Mouse (Mus musculus) myocyte (in vitro differentiated cells): Measurements from ENCODE around the gene Eomes. TPM values are rescaled to one million over a fixed set of nuclear protein-coding genes. Genes with fewer than 3 reads are reported as not detected.

Experiments used
- H3K27me3 ChIP-seq: one replicate; pipeline ENCODE4 v1.6.1; 2011; ENCODE audit not compliant: control insufficient read depth, insufficient read depth, insufficient read length
- H3K36me3 ChIP-seq: one replicate; pipeline ENCODE4 v1.6.1; 2011; ENCODE audit not compliant: control insufficient read depth, insufficient read depth
- H3K4me2 ChIP-seq: one replicate; pipeline ENCODE4 v1.6.1; 2011; ENCODE audit warnings: low read depth, control low read depth
- H3K4me3 ChIP-seq: one replicate; pipeline ENCODE4 v1.5.1; 2011; ENCODE audit warnings: mild to moderate bottlenecking, control low read depth, moderate library complexity
- H3K79me2 ChIP-seq: one replicate; pipeline ENCODE4 v1.6.1; 2011; ENCODE audit not compliant: control insufficient read depth, insufficient read depth
- H3ac ChIP-seq: one replicate; pipeline ENCODE4 v1.6.1; 2011; ENCODE audit not compliant: control insufficient read depth, insufficient read length
- CEBPB ChIP-seq: IDR thresholded peaks from 2 replicates; pipeline ENCODE4 v1.6.1; 2011; ENCODE audit warnings: mild to moderate bottlenecking, moderate library complexity; ENCODE audit not compliant: poor library complexity, insufficient read depth, severe bottlenecking
- E2F4 ChIP-seq: IDR thresholded peaks from one replicate; pipeline ENCODE4 v1.6.1; 2011; ENCODE audit warnings: mild to moderate bottlenecking, control low read depth, moderate library complexity; ENCODE audit not compliant: insufficient read depth
- MAX ChIP-seq: IDR thresholded peaks from one replicate; pipeline ENCODE4 v1.6.1; 2011; ENCODE audit warnings: low read depth, mild to moderate bottlenecking, control low read depth
- MYOD1 ChIP-seq, 3 experiments: IDR thresholded peaks; one replicate each; pipeline ENCODE4 v1.6.1; 2011; ENCODE audit warnings: control low read depth in 2 of 3, low read depth in 2 of 3, mild to moderate bottlenecking in 2 of 3, moderate library complexity in 1 of 3; ENCODE audit not compliant: insufficient read length in 2 of 3, control insufficient read depth in 1 of 3
- MYOG ChIP-seq, 3 experiments: IDR thresholded peaks; one replicate each; pipeline ENCODE4 v1.6.1; 2011; ENCODE audit warnings: control low read depth in 2 of 3, low read depth in 2 of 3, mild to moderate bottlenecking in 2 of 3; ENCODE audit not compliant: insufficient read length in 2 of 3, control insufficient read depth in 1 of 3, insufficient read depth in 1 of 3
- POLR2A ChIP-seq: IDR thresholded peaks from one replicate; pipeline ENCODE4 v1.6.1; 2011; ENCODE audit warnings: low read depth, mild to moderate bottlenecking, control low read depth, moderate library complexity; ENCODE audit not compliant: insufficient read length
- POLR2AphosphoS2 ChIP-seq: IDR thresholded peaks from one replicate; pipeline ENCODE4 v1.6.1; 2011; ENCODE audit warnings: low read depth, control low read depth; ENCODE audit not compliant: insufficient read length
- REST ChIP-seq: IDR thresholded peaks from one replicate; pipeline ENCODE4 v1.6.1; 2011; ENCODE audit warnings: mild to moderate bottlenecking, control low read depth, moderate library complexity; ENCODE audit not compliant: insufficient read depth, insufficient read length
- SRF ChIP-seq: IDR thresholded peaks from one replicate; pipeline ENCODE4 v1.6.1; 2011; ENCODE audit warnings: low read depth; ENCODE audit not compliant: control insufficient read depth, insufficient read length
- TCF12 ChIP-seq: IDR thresholded peaks from one replicate; pipeline ENCODE4 v1.6.1; 2011; ENCODE audit warnings: mild to moderate bottlenecking, control low read depth; ENCODE audit not compliant: poor library complexity, insufficient read depth, severe bottlenecking
- TCF3 ChIP-seq: IDR thresholded peaks from one replicate; pipeline ENCODE4 v1.6.1; 2011; ENCODE audit warnings: low read depth, control low read depth; ENCODE audit not compliant: insufficient read length
- USF1 ChIP-seq: IDR thresholded peaks from one replicate; pipeline ENCODE4 v1.6.1; 2011; ENCODE audit warnings: low read depth, mild to moderate bottlenecking, control low read depth, moderate library complexity
- polyA plus RNA-seq: library from polyadenylated mRNA; unstranded; fragments of >200 nt; fragmentation: generic; extraction: Trizol; gene quantifications from one replicate; pipeline ENCODE4 v1.2.1, GENCODE M21; 2012; ENCODE audit warnings: missing spikeins

The Eomes gene
- polyA plus RNA-seq, 1 experiment: 0.04 TPM

DNA sequence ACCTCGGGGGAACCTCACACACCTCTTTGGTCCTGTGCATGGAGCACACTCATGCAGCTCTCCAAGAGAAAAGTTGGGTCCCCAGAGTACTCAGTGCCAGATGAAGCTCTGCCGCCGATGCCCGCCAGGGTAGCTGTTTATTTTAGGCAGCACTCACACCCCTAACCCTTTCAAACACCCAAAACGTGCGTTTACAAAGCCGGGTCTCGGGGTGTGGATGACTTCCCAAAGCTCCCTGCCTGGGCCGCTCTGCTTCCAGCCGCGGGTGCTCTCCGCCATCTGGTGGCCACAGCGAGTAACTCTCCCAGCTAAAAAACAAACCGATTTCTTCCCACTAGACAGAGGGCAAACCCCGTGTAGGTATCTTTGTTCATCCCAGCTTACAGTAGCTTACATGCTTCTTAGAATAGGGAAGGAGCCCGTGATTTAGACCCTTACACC lies 11.6 kb downstream of the Eomes start:
- Histone ChIP-seq H3K4me3 (peak overlapping the region; percentile 20), H3K4me2 (peak overlapping the region; percentile 86)

DNA sequence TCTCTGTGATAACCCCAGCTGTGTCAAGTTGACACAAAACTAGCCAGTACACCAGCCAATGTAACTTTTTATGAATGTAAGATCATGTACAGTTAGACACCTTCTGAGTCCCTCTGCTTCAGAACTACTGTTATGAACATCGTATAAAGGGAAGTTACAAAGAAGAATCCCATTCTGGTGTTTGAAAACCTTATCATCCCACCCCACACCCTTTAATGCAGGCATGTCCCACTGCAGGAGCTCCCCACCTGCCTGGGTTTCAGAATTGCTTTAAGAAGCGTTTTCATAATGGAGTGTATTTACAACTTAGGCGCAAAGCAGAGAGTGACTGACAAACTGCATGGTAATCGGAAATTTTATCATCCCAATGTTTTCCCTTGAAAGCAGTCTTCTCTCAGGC lies 13.2 kb downstream of the Eomes start:
- H3K79me2 ChIP-seq: no peaks in the 10 kb centered on the region
- TF ChIP-seq MAX (no peak), CEBPB (no peak), MYOG (IDR thresholded peaks at IDR 0.05; ENCODE audit: control insufficient read depth in 1 of 3, insufficient read depth in 1 of 3, insufficient read length in 2 of 3, low read depth in 2 of 3) (no peak), E2F4 (no peak), SRF (no peak), MYOD1 (IDR thresholded peaks at IDR 0.05; ENCODE audit: control insufficient read depth in 1 of 3, insufficient read length in 2 of 3, low read depth in 2 of 3) (no peak), TCF3 (no peak), TCF12 (no peak), USF1 (no peak)

More for the DNA sequence above, 11.6 kb downstream of the Eomes start:
- Histone ChIP-seq H3ac (no peak overlapping the region), H3K79me2 (no peaks in the 10 kb centered on the region), H3K36me3 (no peaks in the 10 kb centered on the region), H3K27me3 (no peaks in the 10 kb centered on the region)
- TF ChIP-seq CEBPB (no peak), MYOG (IDR thresholded peaks at IDR 0.05; ENCODE audit: control insufficient read depth in 1 of 3, insufficient read depth in 1 of 3, insufficient read length in 2 of 3, low read depth in 2 of 3) (no peak), TCF12 (no peak), E2F4 (no peak), MAX (no peak), MYOD1 (IDR thresholded peaks at IDR 0.05; ENCODE audit: control insufficient read depth in 1 of 3, insufficient read length in 2 of 3, low read depth in 2 of 3) (no peak), USF1 (no peak), SRF (no peak), POLR2AphosphoS2 (no peak), POLR2A (no peak), TCF3 (no peak), REST (no peak)

DNA sequence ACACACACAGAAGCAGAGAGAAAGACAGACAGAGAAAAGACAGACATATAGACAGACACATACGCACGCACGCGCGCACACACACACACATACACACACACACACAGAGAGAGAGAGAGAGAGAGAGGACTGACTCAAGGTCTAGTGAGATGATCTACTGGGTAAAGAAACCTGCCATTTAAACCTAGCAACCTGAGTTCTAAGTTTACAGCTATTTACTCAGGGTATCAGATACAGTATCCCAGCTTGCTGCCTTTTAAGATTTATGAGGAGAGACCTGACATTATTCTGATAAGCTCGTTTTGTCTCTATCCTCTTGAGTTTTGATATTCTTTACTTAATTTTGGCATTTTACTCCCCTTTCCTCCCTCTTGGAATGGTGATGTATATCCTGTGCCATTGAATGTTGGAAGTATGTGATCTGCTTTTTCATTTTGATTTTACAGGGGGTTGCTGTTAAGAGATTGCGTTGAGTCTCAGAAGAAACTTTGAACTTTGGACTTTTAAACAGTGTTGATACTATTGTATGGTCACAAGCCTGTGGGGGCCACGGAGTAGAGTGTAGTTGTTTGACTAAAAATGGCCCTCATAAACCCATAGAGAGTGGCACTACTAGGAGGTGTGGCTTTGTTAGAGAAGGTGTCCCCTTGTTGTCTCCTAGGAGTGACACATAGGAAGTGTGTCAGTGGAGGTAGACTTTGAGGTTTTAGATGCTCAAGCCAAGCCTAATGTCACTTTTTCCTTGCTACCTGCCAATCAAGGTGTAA lies 15.1 kb downstream of the Eomes start:
- no peaks in the 10 kb centered on the region for H3K79me2 ChIP-seq
- H3ac ChIP-seq: no peak overlapping the region
- H3K4me3 ChIP-seq: no peak overlapping the region
- H3K4me2 ChIP-seq: no peak overlapping the region
- H3K27me3 ChIP-seq: no peaks in the 10 kb centered on the region
- no peak for TF ChIP-seq MYOD1 (IDR thresholded peaks at IDR 0.05; ENCODE audit: control insufficient read depth in 1 of 3, insufficient read length in 2 of 3, low read depth in 2 of 3)
- no peak for TF ChIP-seq POLR2AphosphoS2
- no peaks in the 10 kb centered on the region for H3K36me3 ChIP-seq

More for the DNA sequence above, 13.2 kb downstream of the Eomes start:
- no peak overlapping the region for H3K4me3 ChIP-seq
- no peak overlapping the region for H3ac ChIP-seq
- no peak overlapping the region for H3K4me2 ChIP-seq
- no peaks in the 10 kb centered on the region for H3K27me3 ChIP-seq
- H3K36me3 ChIP-seq: no peaks in the 10 kb centered on the region

DNA sequence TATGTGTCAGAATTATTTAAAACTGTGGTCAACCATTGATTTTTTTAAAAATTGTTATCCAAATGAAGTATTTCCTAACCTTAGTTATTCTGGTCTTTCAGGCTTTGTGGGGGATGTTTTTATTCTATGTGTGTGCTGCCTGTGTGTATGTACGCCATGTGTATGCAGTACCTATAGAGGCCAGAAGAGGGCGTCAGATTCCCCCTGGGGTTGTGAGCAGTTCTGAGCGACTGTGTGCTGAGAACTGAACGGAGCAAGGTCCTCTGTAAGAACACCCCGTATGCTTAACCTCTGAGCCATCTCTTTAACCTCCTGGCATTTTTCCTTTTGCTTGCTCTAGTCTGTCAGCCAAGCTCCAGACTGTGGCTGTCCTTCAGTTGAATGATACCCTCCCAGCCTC lies 16.1 kb downstream of the Eomes start:
- no peaks in the 10 kb centered on the region for H3K27me3 ChIP-seq
- H3ac ChIP-seq: no peak overlapping the region
- no peak for TF ChIP-seq MAX
- no peak for TF ChIP-seq USF1
- no peak for TF ChIP-seq TCF3
- TF ChIP-seq E2F4: no peak
- TF ChIP-seq TCF12: no peak
- TF ChIP-seq MYOG (IDR thresholded peaks at IDR 0.05; ENCODE audit: control insufficient read depth in 1 of 3, insufficient read depth in 1 of 3, insufficient read length in 2 of 3, low read depth in 2 of 3): no peak
- TF ChIP-seq SRF: no peak
- no peak for TF ChIP-seq POLR2AphosphoS2
- no peak for TF ChIP-seq POLR2A
- no peak for TF ChIP-seq REST
- TF ChIP-seq MYOD1 (IDR thresholded peaks at IDR 0.05; ENCODE audit: control insufficient read depth in 1 of 3, insufficient read length in 2 of 3, low read depth in 2 of 3): no peak
- TF ChIP-seq CEBPB: no peak
- H3K36me3 ChIP-seq: no peaks in the 10 kb centered on the region
- H3K4me2 ChIP-seq: no peak overlapping the region
- no peak overlapping the region for H3K4me3 ChIP-seq
- H3K79me2 ChIP-seq: no peaks in the 10 kb centered on the region

DNA sequence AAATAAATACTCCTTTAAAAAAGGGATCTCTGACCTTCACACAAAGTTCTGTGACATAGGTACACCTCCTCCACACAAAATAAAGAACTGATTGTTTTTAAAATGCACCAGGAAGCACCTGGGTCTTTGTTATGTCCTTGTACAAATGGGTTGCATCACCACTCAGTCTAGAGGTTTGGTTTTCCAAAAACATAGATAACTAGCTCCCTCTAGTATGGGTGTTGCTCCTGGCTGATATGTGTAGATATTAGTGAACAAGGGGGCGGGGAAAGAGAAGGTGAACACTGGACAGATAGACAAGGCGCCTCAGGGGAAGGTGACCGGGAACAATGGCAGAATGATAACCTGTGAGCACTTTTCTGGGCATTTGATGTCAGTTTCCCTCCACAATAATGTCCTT lies 17.9 kb downstream of the Eomes start:
- Histone ChIP-seq H3K27me3 (no peaks in the 10 kb centered on the region), H3ac (no peak overlapping the region), H3K4me2 (no peak overlapping the region), H3K36me3 (no peaks in the 10 kb centered on the region), H3K4me3 (no peak overlapping the region), H3K79me2 (no peaks in the 10 kb centered on the region)
- no peak for TF ChIP-seq CEBPB
- TF ChIP-seq POLR2AphosphoS2: no peak
- no peak for TF ChIP-seq MYOD1 (IDR thresholded peaks at IDR 0.05; ENCODE audit: control insufficient read depth in 1 of 3, insufficient read length in 2 of 3, low read depth in 2 of 3)
- TF ChIP-seq USF1: no peak
- no peak for TF ChIP-seq SRF
- TF ChIP-seq REST: no peak
- TF ChIP-seq POLR2A: no peak
- TF ChIP-seq MYOG (IDR thresholded peaks at IDR 0.05; ENCODE audit: control insufficient read depth in 1 of 3, insufficient read depth in 1 of 3, insufficient read length in 2 of 3, low read depth in 2 of 3): no peak
- TF ChIP-seq TCF12: no peak
- TF ChIP-seq E2F4: no peak
- TF ChIP-seq TCF3: no peak
- no peak for TF ChIP-seq MAX
